Mouse (Mus musculus) ES-E14 (cell line): ENCODE results near the gene Gnaz.

Experiments
- CHD2 ChIP-seq: IDR thresholded peaks from 2 replicates; pipeline ENCODE4 v1.6.1; 2014; ENCODE audit warnings: mild to moderate bottlenecking, low read depth, low read length, inconsistent platforms
- HCFC1 ChIP-seq: IDR thresholded peaks from 2 replicates; pipeline ENCODE4 v1.6.1; 2012; ENCODE audit warnings: low read length, inconsistent platforms, borderline replicate concordance; ENCODE audit not compliant: insufficient read depth
- MAFK ChIP-seq: IDR thresholded peaks from 2 replicates; pipeline ENCODE4 v1.6.1; 2014; ENCODE audit warnings: mild to moderate bottlenecking, low read depth, low read length, inconsistent platforms; ENCODE audit not compliant: insufficient read depth
- ZC3H11A ChIP-seq: IDR thresholded peaks from 2 replicates; pipeline ENCODE4 v1.6.1; 2012; ENCODE audit warnings: low read depth, mild to moderate bottlenecking, inconsistent platforms, low read length, borderline replicate concordance
- ZNF384 ChIP-seq: IDR thresholded peaks from 2 replicates; pipeline ENCODE4 v1.6.1; 2012; ENCODE audit warnings: low read depth, low read length, inconsistent platforms

- TF ChIP-seq CHD2, result no peak
- TF ChIP-seq ZC3H11A, result no peak
- TF ChIP-seq HCFC1, result no peak
- TF ChIP-seq ZNF384, result no peak
- TF ChIP-seq MAFK, result no peak
Measured at GRCm38 (mm10) chr10:74921614-74922013, 45.4 kb upstream of the Gnaz start.
